Mouse (Mus musculus) spleen, embryonic (tissue): ENCODE results near the gene 4930595D18Rik.

ENCODE experiments used
- CTCF ChIA-PET: fragments of 350-600 bp; sonication (Branson Sonifier 250); formaldehyde crosslinking; loops from one replicate; lab custom pipeline; 2022; lab: Charles Lee

The 4930595D18Rik gene

GRCm38 (mm10) chr12:111184476-111184875 is at the start of gene 4930595D18Rik:
Gene 4930595D18Rik (minus strand): TSS chr12:111184491.
- CTCF ChIA-PET, result no interaction called here

GRCm38 (mm10) chr12:111233798-111234197 is 49.5 kb upstream of the 4930595D18Rik start:
- CTCF ChIA-PET, result no interaction called here

- CTCF ChIA-PET, result no interaction called here
Observed at GRCm38 (mm10) chr12:111230793-111231192, 46.5 kb upstream of the 4930595D18Rik start.

- CTCF ChIA-PET, result interaction anchor here (0.6 kb wide), 1 partner anchor 8 kb away, joined by 4 read pairs; no protein-coding TSS in a partner anchor
Observed at GRCm38 (mm10) chr12:111228488-111228887, 44.2 kb upstream of the 4930595D18Rik start.

DNA sequence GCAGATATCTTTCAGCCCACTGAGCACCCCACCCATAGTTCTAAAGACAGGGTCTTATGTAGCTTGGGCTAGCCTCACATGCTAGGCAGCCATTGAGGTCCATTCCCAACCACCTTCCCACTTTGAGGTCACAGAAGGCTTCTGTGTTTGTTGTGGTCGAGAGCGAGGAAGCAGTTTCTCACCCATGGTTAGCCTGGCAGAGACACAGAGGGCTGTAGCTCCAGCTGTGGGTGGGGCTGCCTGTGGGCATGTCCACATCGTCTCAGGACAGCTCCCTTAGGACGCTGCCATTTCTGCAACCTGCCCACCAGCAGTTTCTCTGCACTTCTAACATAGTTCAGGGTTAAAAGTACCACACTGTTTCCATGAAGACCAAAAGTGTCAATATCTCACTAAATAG is 43.1 kb upstream of the 4930595D18Rik start:
- CTCF ChIA-PET, result interaction anchor here (0.7 kb wide), 1 partner anchor 33 kb away, joined by 5 read pairs; no protein-coding TSS in a partner anchor

DNA sequence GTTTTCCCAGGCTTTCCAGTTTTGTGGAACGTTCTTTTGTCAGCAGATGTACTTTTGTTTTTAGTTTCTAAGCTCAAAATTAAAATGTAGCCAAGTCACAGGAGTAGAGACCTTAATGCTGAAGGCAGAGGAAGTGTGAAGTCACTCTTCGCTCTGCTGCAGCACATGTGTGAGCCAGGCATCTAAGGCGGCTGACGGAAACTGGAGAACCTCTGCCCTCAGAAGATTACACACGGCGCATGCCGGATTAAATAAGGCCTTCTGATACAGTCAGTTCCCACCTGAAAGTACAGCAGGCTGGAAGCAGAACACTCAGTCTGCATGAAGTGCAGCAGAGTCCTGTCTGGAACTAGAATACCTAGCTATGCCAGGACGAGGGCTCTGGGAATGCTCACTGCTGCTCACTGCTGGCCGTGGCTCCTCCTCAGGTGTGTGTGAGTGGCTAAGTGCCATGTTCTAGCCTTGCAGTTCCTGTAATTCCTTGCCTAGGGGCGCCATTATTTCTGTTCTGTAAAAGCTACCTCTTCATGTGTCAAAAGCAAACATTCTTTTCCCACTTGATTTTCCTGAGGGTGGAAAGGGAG is 41.0 kb upstream of the 4930595D18Rik start:
- CTCF ChIA-PET, result interaction anchor here (0.5 kb wide), 1 partner anchor 62 kb away, joined by 4 read pairs; no protein-coding TSS in a partner anchor

DNA sequence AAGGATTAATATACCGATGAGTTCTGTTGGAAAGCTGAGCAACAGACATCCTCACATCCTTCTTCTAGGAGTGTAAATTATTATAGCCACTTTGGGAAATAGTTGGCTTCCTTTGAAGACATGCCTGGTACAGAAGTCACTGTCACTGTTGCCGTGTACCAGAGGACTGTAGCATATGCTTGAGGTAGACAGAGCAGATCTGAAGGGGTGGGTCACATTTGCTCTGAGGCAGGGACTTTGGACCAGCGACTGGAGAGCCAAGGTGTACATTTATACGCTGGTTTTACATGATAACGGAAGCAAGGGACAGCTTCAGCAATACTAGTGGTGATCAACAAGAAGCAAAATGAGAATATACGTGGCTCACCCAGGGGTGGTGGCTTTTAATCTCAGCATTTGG is 34.6 kb upstream of the 4930595D18Rik start:
- CTCF ChIA-PET, result no interaction called here

DNA sequence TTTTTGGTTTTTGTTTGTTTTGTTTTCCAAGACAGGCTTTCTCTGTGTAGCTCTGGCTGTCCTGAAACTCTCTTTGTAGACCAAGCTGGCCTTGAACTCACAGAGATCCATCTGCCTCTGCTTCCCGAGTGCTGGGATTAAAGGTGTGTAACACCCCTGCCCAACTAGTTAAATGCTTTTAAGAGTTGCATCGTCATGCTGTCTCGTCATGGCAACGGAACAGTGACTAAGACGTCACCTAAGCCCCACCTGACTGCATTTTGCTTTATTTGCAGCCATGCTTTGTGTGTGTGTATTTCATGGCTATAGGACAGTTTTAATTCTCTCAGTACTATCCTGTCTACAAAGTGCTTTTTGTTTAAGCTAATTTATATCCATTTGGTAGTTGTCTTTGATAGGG is 27.4 kb upstream of the 4930595D18Rik start:
- CTCF ChIA-PET, result no interaction called here

DNA sequence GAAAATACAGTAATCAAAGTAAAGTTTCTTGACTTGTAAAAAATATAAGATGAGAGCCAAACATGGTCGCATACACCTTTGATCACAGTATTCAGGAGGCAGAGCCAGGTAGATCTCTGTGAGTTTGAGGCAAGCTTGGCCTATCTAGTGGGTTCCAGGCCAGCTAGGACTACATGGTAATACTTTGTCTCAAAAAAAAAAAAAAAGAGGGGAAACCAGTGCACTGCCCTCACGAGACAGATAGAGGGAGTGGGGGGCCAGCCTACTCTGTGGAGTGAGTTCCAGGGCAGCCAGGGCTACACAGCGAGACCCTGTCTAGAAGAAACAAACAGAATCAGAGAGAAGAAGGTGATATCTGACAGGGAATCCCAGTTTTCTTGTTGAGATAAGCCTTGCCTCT is 23.4 kb upstream of the 4930595D18Rik start:
- CTCF ChIA-PET, result no interaction called here

DNA sequence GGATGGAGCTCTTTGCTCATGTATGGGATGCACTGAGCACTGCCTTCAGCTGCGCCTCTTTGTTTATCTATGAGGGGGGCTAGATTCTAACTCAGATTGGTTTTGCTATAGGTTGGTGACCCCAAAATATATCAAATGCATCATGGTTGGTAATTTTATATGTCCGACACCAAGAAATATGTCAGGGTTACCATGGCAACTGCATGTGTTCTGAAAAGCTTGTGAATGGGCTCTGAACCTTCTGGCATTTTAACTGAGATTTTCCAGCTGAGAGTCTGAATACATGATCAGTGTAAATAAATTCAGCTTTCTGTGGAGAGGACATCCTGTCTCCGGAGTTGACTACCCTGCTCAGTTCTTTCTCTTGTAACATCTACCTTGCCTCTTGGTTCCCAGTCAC is 19.7 kb upstream of the 4930595D18Rik start:
- CTCF ChIA-PET, result no interaction called here

- CTCF ChIA-PET, result no interaction called here
Observed at GRCm38 (mm10) chr12:111203076-111203475, 18.8 kb upstream of the 4930595D18Rik start.

DNA sequence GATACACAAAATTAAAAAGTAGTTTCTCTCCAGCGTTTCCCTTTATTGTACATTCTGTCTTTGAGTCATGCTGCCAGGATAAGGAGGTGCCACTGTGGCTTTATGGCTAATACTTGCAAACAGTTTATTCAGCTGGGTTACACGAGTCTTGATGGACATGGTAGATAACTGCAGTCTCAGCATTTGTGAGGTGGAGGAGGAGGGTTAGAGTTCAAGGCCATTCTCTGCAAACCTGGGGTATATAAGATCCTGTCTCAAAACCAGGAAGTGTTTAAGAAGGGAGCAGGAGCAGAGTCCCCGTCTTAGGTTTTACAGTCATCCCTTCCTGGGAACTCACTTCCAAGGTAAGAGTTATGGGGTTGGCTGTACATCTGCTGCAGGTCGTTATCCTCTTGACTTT is 12.3 kb upstream of the 4930595D18Rik start:
- CTCF ChIA-PET, result no interaction called here

DNA sequence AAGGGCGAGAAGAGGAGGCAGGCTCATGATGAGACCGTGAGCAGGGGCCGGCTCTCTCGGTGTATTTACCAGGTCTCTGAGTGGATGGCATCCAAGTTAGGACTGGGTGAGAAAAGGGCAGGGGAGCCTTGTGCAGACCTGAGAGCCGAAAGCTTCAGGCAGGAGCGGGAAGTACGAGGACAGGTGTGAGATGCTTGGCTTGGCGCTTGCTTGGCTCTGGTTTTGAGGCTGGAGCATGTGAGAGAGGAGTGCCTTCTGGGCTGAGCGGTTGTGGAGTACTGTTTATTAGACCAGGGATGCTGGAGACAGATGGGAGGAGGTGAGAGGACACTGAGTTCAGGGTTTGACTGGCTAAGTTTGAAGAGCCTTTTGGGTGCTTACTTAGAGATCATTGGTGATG is 9.0 kb upstream of the 4930595D18Rik start:
- CTCF ChIA-PET, result no interaction called here

GRCm38 (mm10) chr12:111192777-111193176 is 8.5 kb upstream of the 4930595D18Rik start:
- CTCF ChIA-PET, result no interaction called here

DNA sequence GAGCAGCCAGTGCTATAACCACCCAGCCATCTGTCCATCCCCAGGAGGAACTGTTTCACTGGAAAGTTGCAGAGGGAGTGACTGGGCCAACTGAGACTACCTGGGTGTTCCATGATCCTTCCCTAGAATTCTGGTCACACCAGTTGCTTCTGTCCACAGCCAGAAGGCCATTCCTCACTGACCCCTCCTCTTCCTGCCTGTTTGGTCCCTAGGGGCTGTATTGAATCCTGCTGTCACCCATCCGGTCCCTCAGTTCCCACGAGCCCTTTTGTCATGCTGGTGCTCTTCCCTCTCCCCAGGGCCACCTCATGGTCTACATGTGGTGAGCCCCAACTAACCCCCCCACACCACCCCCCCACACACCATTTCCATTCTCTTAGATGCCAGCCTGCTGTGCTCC is 6.6 kb upstream of the 4930595D18Rik start:
- CTCF ChIA-PET, result no interaction called here

DNA sequence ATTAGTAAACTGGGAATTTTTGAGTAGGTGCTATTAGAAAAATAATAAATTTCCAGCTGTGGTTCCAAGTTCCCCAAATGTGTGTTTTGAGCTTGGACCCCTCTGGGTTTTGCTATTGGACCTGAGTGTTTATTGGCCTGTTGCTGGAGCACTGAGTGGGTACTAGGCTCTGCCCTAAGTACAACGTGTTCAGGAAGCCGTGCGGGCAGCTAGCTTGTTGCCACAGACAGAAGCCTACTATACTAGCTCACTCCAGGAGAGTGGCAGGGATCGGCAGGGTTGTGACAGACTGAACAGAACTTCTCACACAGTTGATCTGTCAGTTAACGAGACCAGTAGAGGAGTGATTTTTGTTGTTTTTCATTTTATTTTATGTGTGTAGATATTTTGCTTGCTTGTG is 6.1 kb upstream of the 4930595D18Rik start:
- CTCF ChIA-PET, result no interaction called here

- CTCF ChIA-PET, result no interaction called here
Observed at GRCm38 (mm10) chr12:111188295-111188694, 4.0 kb upstream of the 4930595D18Rik start.

DNA sequence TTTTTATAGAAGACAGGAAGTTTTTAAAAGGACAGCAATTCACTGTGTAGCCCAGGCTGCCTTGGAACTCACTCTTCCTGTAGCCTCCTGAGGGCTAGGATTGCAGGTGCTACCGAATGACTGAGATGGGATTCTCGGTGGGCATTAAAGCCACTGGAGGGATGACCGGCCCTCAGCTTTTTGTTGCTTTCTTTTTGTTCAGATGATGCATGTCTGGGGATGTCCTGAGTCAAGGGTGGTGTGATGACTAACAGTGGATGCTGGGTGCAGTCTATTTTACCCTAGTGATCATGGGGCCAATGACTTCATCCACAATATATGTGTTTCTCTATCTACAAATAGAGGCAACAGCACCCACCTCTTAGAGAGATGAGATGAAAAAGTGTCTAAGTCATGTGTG is 2.7 kb upstream of the 4930595D18Rik start:
- CTCF ChIA-PET, result no interaction called here

GRCm38 (mm10) chr12:111182378-111182777 is 1.9 kb downstream of the 4930595D18Rik start:
- CTCF ChIA-PET, result interaction anchor here (0.8 kb wide), 1 partner anchor 35 kb away, joined by 3 read pairs; no protein-coding TSS in a partner anchor

DNA sequence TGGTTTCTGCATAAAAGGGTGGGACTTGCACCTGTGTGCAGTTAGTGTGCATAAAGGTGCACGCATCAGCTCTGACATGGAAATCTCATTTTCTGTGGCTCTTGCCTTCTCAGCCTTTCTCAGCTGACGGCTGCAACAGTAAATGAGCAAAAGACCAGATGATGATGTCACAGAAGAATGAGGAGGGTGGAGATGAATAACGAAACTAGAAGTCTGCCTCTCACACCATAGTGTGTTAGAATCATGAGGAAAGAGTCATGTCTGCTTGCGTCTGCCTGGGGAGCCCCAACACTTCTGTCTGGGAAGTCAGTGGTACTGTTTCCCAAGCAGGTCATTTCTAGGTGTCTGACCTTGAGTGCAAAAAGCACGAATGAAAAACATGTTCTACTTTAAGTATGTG is 2.4 kb downstream of the 4930595D18Rik start:
- CTCF ChIA-PET, result interaction anchor here (0.8 kb wide), 1 partner anchor 21 kb away, joined by 4 read pairs; no protein-coding TSS in a partner anchor

DNA sequence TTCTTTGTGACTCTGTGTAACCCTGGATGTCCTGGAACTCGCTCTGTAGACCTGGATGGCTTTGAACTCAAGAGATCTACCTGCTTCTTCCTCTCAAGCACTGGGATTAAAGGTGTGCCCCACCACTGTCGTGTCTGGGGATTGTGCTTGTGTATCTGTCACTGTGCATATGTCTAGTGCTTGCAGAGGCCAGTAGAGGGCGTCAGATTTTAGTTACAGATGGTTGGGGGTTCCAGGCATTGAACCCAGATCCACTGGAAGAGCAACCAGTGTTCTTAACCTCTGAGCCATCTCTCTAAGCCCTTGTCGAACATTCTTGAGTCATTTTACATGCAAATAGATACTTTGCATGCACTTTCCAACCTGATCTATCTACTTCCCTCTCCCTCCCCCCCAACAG is 5.5 kb downstream of the 4930595D18Rik start:
- CTCF ChIA-PET, result no interaction called here

DNA sequence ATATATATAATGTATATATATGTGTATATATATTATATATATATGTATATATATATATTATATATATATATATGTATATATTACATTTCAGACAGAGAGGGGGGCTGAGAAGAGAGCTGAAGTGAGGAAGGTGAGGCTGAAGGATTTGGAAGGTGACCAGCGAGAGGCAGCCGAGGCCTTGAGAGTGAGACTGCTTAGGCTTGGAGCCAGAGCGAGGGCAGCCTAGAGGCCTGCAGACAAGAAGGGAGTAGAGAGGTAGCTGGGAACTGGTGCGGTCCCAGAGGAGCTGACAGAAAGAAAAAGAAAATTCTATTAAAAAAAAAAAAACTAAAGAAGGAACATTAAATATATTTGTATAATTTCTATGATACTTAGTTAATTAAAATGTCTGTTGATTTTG is 15.4 kb downstream of the 4930595D18Rik start:
- CTCF ChIA-PET, result no interaction called here

GRCm38 (mm10) chr12:111166681-111167289 is 17.5 kb downstream of the 4930595D18Rik start:
- CTCF ChIA-PET, result interaction anchor here (0.6 kb wide), 1 partner anchor 118 kb away, joined by 3 read pairs; no protein-coding TSS in a partner anchor
